Mouse (Mus musculus) lung, postnatal 4 days (tissue): ENCODE results near the gene Mctp2.
A peak's percentile ranks its signal among the peaks of the same experiment; 100 is the strongest.

Experiments used
- DNase-seq, 2 experiments: peaks; one replicate each; pipeline ENCODE4 v3.0.0; 2021

The Mctp2 gene

GRCm38 (mm10) chr7:72162256-72162655 lies 144.2 kb downstream of the Mctp2 start:
- no peak for DNase-seq

GRCm38 (mm10) chr7:72159513-72160063 lies 146.8 kb downstream of the Mctp2 start:
- DNase-seq = no peak

GRCm38 (mm10) chr7:72150799-72151708 lies 155.4 kb downstream of the Mctp2 start:
- DNase-seq = no peak

- peak in 1 of 2 experiments; percentile 34 for DNase-seq
These were observed 157.3 kb downstream of the Mctp2 start for GRCm38 (mm10) chr7:72149073-72149472.

GRCm38 (mm10) chr7:72146849-72147248 lies 159.6 kb downstream of the Mctp2 start:
- no peak for DNase-seq

- no peak for DNase-seq
These were observed 160.5 kb downstream of the Mctp2 start for GRCm38 (mm10) chr7:72145726-72146520.

GRCm38 (mm10) chr7:72138701-72139100 lies 167.7 kb downstream of the Mctp2 start:
- DNase-seq = no peak

GRCm38 (mm10) chr7:72120986-72121385 lies 185.4 kb downstream of the Mctp2 start:
- peak; percentile 14 to 62 for DNase-seq

GRCm38 (mm10) chr7:72119713-72120112 lies 186.7 kb downstream of the Mctp2 start:
- DNase-seq = no peak

GRCm38 (mm10) chr7:72117376-72118077 lies 188.9 kb downstream of the Mctp2 start:
- no peak for DNase-seq

- no peak for DNase-seq
These were observed 191.3 kb downstream of the Mctp2 start for GRCm38 (mm10) chr7:72115073-72115472.

- DNase-seq = no peak
These were observed 195.8 kb downstream of the Mctp2 start for GRCm38 (mm10) chr7:72110578-72110977.

- no peak for DNase-seq
These were observed 197.6 kb downstream of the Mctp2 start for GRCm38 (mm10) chr7:72108639-72109399.

- DNase-seq = no peak
These were observed 202.2 kb downstream of the Mctp2 start for GRCm38 (mm10) chr7:72104170-72104569.

- no peak for DNase-seq
These were observed 202.8 kb downstream of the Mctp2 start for GRCm38 (mm10) chr7:72103654-72104053.

GRCm38 (mm10) chr7:72100683-72101082 lies 205.7 kb downstream of the Mctp2 start:
- no peak for DNase-seq

- no peak for DNase-seq
These were observed 207.8 kb downstream of the Mctp2 start for GRCm38 (mm10) chr7:72098603-72099002.

GRCm38 (mm10) chr7:72096973-72097372 lies 209.4 kb downstream of the Mctp2 start:
- no peak for DNase-seq

- no peak for DNase-seq
These were observed 210.0 kb downstream of the Mctp2 start for GRCm38 (mm10) chr7:72096433-72096832.

GRCm38 (mm10) chr7:72089463-72090175 lies 216.8 kb downstream of the Mctp2 start:
- no peak for DNase-seq

GRCm38 (mm10) chr7:72080705-72081104 lies 225.7 kb downstream of the Mctp2 start:
- DNase-seq = no peak
